Mouse (Mus musculus) inflammation-experienced regulatory T-cells, adult 6 months (primary cell): ENCODE data around the gene Plekhm2. TPM values are rescaled to one million over a fixed set of nuclear protein-coding genes. Genes with fewer than 3 reads are reported as not detected.

Experiments
- ATAC-seq: one replicate; pipeline ENCODE4 v1.8.0; 2017
- polyA plus RNA-seq, 3 experiments: library from polyadenylated mRNA; unstranded; fragments of 100-300 nt; shearing (Covaris generic); gene quantifications; one replicate each; pipeline ENCODE4 v1.2.1; 2017

The Plekhm2 gene
- polyA plus RNA-seq, 3 experiments from 2014 or later: 3.6 to 4.5 (median 4.2) TPM

DNA sequence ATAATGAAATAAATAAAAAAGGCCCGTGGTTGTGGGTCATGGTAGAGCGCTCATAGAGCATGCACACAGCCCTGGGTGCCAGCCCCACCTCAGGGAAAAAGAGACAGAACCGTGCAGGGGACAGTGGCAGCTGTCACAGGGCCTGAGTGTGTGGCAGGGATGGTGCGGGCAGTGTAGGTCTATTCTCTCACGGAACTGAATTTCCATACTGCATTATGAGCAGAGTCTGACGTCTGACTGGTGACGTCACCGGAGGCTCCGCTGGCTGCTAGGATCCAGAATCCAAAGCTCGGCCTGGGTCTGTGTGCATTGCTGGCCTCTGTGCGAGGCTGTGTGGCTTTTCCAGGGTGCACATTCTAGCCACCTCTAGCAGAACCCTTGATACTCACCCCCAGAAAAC, 3.8 kb downstream of the Plekhm2 start:
- no peak for ATAC-seq

- no peak for ATAC-seq
Measured at GRCm38 (mm10) chr4:141659739-141660138, 5.0 kb downstream of the Plekhm2 start.

DNA sequence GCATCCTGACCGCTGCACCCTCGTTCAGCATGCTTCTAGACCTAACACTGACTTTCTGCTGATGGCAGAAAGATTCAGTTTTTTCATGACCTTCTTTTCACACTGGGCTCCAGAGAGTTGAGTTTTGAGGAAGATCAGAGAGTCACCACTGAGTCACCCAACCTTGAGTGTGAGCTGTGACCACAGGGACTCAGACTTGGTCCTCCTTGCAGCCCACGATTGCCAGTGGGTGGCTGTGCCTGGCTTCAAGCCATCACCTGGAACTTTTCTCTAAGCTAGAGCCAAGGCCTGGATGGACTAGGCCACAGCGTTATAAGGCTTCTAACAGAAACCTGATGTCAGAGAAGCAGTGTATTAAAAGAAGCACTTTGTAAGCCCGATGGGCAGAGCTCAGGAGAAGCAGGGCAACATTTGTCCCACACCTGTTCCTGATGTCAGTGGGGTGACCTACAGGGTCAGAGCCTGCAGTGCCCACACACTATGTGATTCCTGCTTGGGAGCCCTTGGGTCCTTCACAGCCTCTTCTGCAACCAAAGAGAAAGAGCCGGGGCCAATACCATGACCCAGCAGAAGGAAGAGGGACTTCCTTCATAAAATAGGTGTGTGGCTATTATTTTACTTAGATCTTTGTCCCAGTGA, 5.7 kb downstream of the Plekhm2 start:
- ATAC-seq: no peak

- ATAC-seq: no peak
Measured at GRCm38 (mm10) chr4:141656932-141657331, 7.8 kb downstream of the Plekhm2 start.

DNA sequence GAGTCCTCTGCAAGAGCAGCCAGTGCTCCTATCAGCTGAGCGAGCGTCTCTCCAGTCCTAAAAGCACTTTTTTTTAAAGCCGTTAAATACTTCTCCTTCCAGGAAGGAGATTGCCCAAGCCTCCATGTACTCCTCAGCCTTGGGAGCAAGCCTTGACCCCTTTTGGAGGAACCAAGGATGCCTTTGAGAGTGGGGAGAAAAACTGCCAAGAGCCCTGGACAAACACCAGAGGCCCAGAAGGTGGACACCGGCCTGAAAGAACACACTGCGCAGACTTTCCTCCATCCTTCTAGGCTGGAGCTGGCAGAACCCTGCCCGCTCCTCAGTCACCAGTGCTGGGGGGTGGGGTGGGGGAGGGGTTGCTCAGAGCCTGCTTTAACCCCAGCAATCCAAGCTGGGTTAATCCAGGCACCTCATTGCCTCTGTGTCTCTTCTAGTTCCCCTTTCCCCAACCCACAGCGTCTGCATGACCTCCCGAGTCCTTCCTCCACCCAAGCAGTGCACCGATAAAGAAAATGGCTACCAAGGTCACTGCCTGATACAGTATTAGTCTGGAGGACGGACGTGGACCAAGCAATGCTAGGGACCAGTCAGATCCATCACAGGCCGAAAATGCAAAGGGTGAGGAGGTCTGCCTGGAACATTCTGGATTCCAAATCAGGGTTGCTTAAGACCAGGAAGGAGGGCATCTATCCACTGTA, 8.6 kb downstream of the Plekhm2 start:
- no peak for ATAC-seq

DNA sequence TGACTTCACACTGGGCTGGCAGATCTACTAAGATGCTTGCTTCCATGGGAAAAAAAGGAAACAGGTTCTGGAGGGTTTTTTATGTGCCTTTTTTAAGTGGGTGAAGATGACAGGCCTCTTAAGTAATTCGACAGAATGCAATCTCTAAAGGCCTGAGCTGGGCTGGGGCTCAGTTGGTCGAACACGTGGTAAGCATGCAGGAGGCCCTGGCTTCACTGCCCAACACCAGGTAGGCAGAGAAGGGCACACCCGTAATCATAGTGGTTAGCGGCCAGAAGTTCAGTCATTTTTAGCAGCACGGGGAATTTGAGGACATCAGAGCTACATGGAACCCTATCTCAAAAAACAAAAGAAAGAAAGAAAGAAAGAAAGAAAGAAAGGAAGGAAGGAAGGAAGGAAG, 10.2 kb downstream of the Plekhm2 start:
- ATAC-seq: no peak

- ATAC-seq: no peak
Measured at GRCm38 (mm10) chr4:141653813-141654212, 10.9 kb downstream of the Plekhm2 start.

- no peak for ATAC-seq
Measured at GRCm38 (mm10) chr4:141653044-141653443, 11.7 kb downstream of the Plekhm2 start.

DNA sequence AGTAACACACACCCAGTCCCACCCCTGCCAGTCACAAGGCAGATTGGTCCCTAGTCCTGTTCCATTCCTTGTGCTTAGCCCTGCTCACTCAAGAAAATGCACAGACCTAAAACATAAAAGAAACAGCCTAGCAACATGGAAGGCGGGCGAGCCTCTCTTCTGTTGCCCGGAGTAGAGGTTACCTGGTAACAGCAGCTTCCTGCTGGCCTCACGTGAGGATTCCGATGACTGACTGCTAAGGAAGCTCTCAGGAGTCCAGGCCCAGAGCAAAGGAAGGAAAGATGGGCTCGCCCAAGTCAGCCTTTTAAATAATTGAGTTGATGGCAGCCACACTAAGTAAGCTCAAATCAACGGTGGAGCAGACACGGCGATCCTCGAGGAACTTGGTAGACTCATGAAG, 12.8 kb downstream of the Plekhm2 start:
- ATAC-seq: no peak

DNA sequence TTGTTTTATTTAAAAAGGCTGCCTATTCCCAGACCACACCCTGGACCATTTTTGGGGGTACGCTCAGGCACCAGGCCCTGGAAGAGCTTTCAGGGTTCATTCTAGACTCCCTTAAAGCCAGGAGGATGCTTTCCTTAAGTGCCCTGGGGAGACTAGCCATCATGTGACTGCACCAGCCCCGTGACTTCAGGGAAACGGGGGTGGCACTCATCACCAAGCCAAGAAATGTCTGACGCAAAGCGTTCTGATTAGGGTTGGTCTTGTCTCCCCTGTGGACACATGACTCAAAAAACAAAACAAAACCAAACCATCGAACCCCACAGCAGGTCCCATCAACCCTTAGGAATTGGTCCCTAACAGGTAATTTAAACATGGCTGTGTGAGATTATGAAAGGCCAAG, 13.4 kb downstream of the Plekhm2 start:
- ATAC-seq: no peak

- ATAC-seq: no peak
Measured at GRCm38 (mm10) chr4:141649244-141649643, 15.5 kb downstream of the Plekhm2 start.

- ATAC-seq: no peak
Measured at GRCm38 (mm10) chr4:141648262-141648661, 16.4 kb downstream of the Plekhm2 start.

DNA sequence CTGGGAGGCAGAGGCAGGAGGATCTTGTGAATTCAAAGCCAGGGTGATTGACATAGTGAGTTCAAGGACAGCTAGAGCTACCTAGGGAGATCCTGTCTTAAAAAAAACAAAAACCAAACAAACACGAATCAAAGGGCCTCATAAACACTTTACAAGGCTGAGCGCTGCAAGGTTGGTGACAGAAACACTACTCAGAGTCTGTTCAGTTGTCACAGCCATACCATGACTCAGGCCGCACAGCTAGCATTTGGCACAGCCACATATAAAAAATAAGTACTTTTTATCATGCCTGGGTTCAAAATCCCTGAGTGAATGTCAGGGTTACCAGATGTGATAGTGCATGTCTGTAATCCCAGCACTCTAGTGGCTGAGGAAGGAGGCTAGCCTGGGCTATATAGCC, 17.5 kb downstream of the Plekhm2 start:
- no peak for ATAC-seq

DNA sequence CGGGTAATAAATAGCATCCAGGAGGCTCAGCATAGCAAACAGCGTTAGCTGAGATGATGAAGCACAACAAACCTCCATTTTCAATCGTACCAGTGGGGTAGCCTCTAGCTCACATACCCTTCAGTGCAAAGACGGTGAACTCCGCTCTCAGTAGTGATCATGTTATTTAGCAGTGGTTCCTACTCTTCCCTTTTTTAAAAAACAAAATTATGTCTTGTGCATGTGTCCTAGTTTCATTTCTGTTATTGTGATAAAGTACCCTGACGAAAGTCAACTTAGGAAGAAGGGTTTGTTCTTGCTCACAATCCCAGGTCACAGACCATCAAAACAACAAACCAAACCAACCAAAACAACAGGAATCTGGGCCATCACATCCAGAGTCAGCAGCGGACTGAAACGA, 18.7 kb downstream of the Plekhm2 start:
- no peak for ATAC-seq

- no peak for ATAC-seq
Measured at GRCm38 (mm10) chr4:141643118-141643855, 21.4 kb downstream of the Plekhm2 start.

DNA sequence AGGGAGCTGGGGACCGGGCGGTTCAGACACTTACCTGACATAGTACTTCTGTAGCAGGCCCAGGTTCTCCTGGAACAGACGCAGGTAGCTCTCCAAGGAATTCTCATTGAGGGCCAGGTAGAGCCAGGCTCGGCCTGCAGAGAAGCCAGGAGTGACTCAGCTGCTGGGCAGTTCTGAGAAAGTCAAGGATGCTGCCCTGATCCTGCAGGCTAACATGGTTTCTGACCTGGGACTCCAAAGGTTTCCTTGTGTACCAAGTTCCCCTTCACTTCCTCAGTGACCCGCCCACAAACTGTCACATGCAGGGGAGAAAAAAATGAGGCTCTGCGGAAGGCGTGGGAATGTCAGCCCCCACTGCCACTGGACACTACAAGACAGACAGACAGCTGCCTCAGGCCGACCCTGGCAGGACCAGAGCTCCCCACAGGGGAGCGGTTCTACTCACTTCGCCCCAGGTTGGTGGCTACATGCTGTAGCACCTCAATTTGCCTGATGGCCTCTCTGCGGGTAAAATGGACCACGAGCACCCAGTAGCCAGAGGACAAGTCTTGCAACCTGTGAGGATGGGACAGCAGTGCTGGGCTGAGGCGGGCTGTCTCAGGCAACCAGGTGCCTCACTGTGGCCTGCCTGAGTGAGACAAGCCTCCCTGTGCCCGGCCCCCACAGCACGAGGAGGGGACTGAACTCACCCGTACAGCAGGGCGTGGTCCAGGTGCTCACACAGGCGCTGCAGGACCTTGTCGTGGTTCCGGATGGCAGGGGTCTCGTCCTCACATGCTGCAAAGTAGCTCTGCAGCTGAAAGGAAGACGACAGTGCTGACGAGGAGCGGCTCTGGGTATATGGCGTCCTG, 22.5 kb downstream of the Plekhm2 start:
- ATAC-seq: no peak

DNA sequence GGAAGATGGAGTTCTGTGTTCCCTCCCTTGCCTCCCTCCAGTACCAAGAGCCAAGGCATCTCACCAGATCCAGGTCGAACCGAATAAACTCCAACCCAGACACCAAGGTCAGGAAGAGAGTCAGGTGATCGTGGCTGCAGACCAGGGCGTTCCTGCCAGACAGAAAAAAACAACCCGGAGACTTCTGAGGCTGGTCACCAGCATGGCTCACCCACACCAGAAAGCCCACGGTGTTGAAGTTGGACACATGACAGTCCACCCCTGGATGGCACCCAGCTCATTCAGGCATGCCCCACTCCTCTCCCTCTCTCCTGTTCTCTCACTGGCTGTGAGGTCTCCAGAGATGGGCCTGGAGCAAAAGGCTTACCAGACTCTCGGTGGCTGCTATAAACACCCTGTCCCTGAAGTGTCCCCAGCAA, 23.3 kb downstream of the Plekhm2 start:
- ATAC-seq: no peak

DNA sequence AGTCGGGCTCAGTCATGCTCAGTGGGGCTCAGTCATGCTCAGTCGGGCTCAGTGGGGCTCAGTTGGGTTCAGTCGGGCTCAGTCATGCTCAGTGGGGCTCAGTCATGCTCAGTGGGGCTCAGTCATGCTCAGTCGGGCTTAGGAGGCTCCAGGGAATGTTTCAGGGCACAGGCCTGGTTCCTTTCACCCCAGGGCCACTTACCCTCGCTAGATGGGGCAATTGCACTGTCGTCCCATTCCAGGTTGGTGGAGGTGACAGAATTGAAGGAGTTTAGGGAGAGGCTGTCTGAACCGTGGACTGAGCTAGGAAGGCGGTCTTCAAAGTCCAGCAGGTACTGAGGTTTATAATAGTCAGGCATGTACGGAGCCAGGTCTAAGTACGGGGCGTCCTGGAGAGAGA, 25.2 kb downstream of the Plekhm2 start:
- no peak for ATAC-seq

DNA sequence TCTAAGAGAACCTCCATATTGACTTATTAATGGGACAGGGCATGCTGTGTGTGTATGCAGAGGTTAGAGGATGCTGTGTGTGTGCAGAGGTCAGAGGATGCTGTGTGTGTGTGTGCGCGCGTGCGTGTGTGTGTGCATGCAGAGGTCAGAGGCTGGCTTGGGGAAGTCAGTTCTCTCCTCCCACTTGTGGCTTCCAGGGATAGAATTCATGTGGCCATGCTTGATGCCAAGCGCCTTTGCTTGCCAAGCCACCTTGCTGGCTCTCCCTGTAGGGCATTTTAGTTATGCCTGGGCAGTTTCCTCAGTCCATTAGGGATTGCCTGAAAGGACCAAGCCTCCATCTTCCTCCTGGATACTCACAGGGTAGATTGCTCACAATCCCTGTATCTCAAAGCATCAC, 28.0 kb downstream of the Plekhm2 start:
- ATAC-seq: no peak

DNA sequence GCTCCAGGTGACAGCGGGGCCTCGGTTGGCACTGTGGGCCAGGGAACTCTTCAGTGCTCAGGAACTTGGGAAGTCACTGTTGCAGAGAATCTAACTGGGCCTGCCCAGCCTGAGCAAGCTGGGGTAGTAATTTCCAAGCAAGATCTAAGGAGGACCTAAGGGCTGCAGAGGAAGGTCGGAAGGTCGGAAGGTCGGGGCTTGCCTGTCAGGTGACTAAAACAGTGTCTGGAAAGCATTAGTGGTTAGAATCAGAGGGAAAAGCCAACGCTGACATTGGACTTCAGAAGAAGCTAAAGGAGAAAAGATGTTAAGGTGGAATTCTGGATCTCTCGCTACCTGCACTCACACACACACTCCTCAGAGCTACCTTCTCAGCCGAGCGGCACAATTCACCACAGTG, 28.7 kb downstream of the Plekhm2 start:
- ATAC-seq: no peak

DNA sequence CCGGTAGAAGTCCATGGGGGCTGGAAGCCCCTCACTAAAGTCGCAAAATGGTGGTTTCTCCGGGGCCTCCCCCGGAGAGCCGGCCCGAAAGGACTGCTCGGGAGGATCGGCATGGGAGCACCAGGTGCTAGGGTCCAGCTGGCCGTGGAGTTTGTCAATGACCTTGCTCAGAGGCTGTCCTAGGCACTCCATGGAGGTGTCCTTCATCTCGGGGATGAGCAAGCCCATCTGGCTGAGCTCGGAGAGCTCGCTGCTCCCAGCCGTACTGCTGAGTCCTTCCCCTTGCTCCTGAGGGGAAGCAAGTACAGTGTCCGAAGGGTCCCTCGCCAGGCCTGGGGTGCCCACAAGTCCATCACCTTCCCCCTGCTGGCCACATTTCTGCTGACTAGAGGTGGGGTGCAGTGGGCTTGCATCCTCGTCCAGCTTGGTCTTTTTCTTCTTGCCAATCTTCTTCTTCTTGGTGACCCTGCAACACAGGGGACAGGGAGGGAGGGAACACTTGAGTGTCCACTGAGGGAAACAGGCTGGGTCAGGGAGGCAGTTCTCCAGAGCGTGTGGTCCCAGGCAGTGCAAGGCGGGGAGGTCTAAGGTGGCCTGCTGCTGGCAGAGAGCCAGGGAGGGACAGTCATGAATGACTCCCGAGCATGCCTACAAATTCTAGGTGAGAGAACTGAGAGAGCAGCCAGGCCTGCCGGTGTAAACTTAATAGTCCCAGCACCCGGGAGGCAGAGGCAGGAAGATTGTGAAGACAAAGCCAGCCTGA, 32.4 kb downstream of the Plekhm2 start:
- no peak for ATAC-seq

GRCm38 (mm10) chr4:141631250-141631649, 33.4 kb downstream of the Plekhm2 start:
- no peak for ATAC-seq
